Mouse (Mus musculus) olfactory bulb, adult 2 months (tissue): Measurements from ENCODE around the gene Zfp384.

Experiments used
- CTCF ChIP-seq: fragments of 200-500 bp; IDR thresholded peaks from 2 replicates; pipeline ENCODE4 v1.5.1; 2012; ENCODE audit warnings: low read depth, mild to moderate bottlenecking, low read length, moderate library complexity; ENCODE audit not compliant: insufficient read depth
- POLR2A ChIP-seq: fragments of 200-500 bp; IDR thresholded peaks from 2 replicates; pipeline ENCODE4 v1.6.1; 2012; ENCODE audit warnings: mild to moderate bottlenecking, low read depth, low read length, moderate library complexity; ENCODE audit not compliant: insufficient read depth

DNA sequence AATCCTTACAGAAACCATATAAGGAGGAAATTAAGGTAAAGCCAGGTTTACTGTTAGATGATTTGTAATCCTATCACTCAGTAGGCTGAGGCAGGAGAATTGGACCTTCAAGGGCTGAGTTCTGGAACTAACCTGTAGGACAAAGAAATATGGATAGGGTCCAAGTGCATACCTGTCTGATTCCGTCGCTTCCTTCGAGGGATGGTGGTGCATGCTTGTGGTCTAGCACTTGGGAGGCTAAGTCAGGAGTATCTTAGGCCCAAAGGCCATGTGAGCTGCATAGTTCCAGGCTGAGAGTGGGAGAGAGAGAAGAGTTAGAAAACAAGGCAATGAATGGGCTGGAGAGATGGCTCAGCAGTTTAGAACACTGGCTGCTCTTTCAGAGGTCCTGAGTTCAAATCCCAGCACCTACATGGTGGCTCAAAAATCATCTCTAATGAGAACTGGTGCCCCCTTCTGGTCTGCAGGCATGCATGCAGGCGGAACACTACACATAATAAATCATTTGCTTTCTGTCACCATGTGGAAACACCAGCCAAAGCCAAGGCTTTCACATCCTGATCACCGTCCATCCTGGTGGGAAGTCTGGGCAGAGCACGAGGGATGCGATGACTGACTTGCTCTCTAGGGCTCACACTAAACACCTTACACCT, 42.4 kb upstream of the Zfp384 start:
- TF ChIP-seq POLR2A (no peak), CTCF (no peak)
